28 mouse cellular contexts compared by ENCODE assay signal in genomic region chr1:82625474-82625873, GRCm38 (mm10). TPM values are rescaled to one million over a fixed set of nuclear protein-coding genes. Genes with fewer than 3 reads are reported as not detected.
"Had no signal": no experiment of that assay in that cellular context is flagged by ENCODE, and none has a peak within 500 bp of the region (broad histone marks: within the 10 kb centered on the region; RNA-seq: fewer than 3 reads in every experiment).

No protein-coding gene starts in this region.

- DNase-seq: gastrocnemius, adult 2 months; gastrocnemius, postnatal 10 days; gastrocnemius, postnatal 25 days; heart, adult 18-20 months; heart, postnatal 14 days; heart, postnatal 36 days; kidney, adult 11 months; kidney, adult 2 months; kidney, adult 9 months; kidney, postnatal 14 days; kidney, postnatal 36 days; layer of hippocampus, adult 9-11 months; layer of hippocampus, postnatal 36 days; left cerebral cortex, postnatal 4 days had no signal

- H3K27ac ChIP-seq: gastrocnemius, adult 2 months; heart, embryonic 10.5 days; heart, embryonic 13.5 days; heart, embryonic 15.5 days; hindbrain, embryonic 13.5 days; hindbrain, embryonic 15.5 days; hindbrain, postnatal 0 days; kidney, embryonic 15.5 days; kidney, postnatal 0 days; limb, embryonic 13.5 days; limb, embryonic 15.5 days; liver, embryonic 14.5 days had no signal

- H3K9ac ChIP-seq: heart, embryonic 13.5 days; heart, embryonic 15.5 days; hindbrain, embryonic 13.5 days; hindbrain, embryonic 15.5 days; kidney, embryonic 15.5 days; limb, embryonic 13.5 days; limb, embryonic 15.5 days; liver, embryonic 14.5 days had no signal

- ATAC-seq: hindbrain, postnatal 0 days; intestine, embryonic 16.5 days had no signal

- H3K4me1 ChIP-seq: hindbrain, embryonic 13.5 days; hindbrain, embryonic 15.5 days; kidney, embryonic 15.5 days; limb, embryonic 13.5 days; limb, embryonic 15.5 days had no signal

- H3K27me3 ChIP-seq: heart, embryonic 13.5 days; heart, embryonic 15.5 days; hindbrain, embryonic 13.5 days; hindbrain, embryonic 15.5 days; kidney, embryonic 15.5 days; limb, embryonic 13.5 days; limb, embryonic 15.5 days had no signal

- H3K9me3 ChIP-seq: heart, embryonic 10.5 days; heart, embryonic 13.5 days; heart, embryonic 15.5 days; hindbrain, embryonic 13.5 days; hindbrain, embryonic 15.5 days; kidney, embryonic 15.5 days; limb, embryonic 13.5 days; limb, embryonic 15.5 days had no signal

- H3K36me3 ChIP-seq: heart, embryonic 10.5 days; heart, embryonic 13.5 days; heart, embryonic 15.5 days; hindbrain, embryonic 13.5 days; hindbrain, embryonic 15.5 days; kidney, embryonic 15.5 days; limb, embryonic 13.5 days; limb, embryonic 15.5 days had no signal

- H3K4me2 ChIP-seq: heart, embryonic 13.5 days; heart, embryonic 15.5 days; hindbrain, embryonic 13.5 days; hindbrain, embryonic 15.5 days; kidney, embryonic 15.5 days; limb, embryonic 13.5 days; limb, embryonic 15.5 days had no signal

- H3K4me3 ChIP-seq: gastrocnemius, adult 2 months; heart, embryonic 10.5 days; heart, embryonic 13.5 days; heart, embryonic 15.5 days; hindbrain, embryonic 13.5 days; hindbrain, embryonic 15.5 days; kidney, embryonic 15.5 days; limb, embryonic 13.5 days; limb, embryonic 15.5 days had no signal

RNA-seq across cellular contexts. Expression of gene Col4a3, which starts 38.8 kb away (rescaled TPM):
- total RNA-seq: granulocyte monocyte progenitor cell, adult 5-6 weeks; hematopoietic stem cell, adult 5-6 weeks had no signal

RNA-seq across cellular contexts. Expression of gene Col4a4, which starts 38.8 kb away (rescaled TPM):
- total RNA-seq: granulocyte monocyte progenitor cell, adult 5-6 weeks; hematopoietic stem cell, adult 5-6 weeks had no signal
